Mouse (Mus musculus): Measurements from ENCODE around the gene Pax7. TPM values are rescaled to one million over a fixed set of nuclear protein-coding genes. Genes with fewer than 3 reads are reported as not detected.

Gene Pax7
- 2.6 and 3.6 TPM in 2 replicates for total RNA-seq (2014; rRNA removed)
- 0.30 and 0.41 TPM in 2 replicates for polyA plus RNA-seq (2015; fragmentation: Nextera tagmentation; extraction: Ambion mirVana)

DNA sequence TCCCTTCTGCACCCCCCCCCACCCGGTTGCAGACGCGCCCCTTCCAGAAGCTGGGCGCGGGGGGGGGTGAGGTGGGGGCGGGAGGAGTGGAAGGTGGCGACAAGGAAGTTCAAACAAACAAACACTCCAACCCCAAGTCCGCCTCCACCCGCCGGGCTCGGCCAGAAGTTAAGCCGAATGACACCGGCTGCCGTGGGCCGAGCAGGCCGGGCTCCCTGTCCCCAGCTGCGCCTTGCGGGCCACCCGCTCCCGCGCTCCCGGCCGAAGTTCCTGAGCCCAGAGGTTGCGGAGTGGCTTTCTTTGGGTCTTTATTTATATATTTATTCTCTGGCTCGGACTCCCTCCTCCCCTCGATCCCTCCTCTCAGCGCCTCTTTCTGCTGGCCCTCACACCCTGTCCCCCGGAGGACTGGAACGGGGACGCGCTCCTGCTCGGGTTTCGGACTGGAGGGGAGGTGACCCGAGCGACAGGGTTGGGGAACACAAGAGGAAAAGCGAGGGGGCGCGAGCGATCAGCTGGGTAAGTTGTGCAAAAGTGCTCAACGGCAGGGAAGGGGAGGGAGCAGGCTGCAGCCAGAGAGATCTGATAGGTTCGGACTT lies at the start of gene Pax7:
TSS of gene Pax7 (minus strand) at position 493 of the 599 bp plus-strand sequence.
- H3K27me3 ChIP-seq (ENCODE audit: insufficient read depth, low read length): peaks cover 69% of the 10 kb centered on the region
- peak within 1 kb of the TSS; percentile 42 for H3K4me2 ChIP-seq (ENCODE audit: low read depth, low read length)
- TF ChIP-seq CTCF (IDR thresholded peaks at IDR 0.05; ENCODE audit: low read depth): no peak
- H3K36me3 ChIP-seq (ENCODE audit: insufficient read depth, low read length): no peaks in the 10 kb centered on the region
- no peaks in the 10 kb centered on the region for H3K9me3 ChIP-seq (ENCODE audit: low read length)
- under 1% methylated on average over 36 of the region's 41 CpGs for WGBS
- H3K9ac ChIP-seq (replicated peaks; ENCODE audit: low read length): no peak within 1 kb of the TSS
- peak within 1 kb of the TSS; percentile 23 for H3K4me3 ChIP-seq (ENCODE audit: low read length)
- ATAC-seq: no peak
- no peaks in the 10 kb centered on the region for H3K4me1 ChIP-seq (ENCODE audit: insufficient read depth, low read length)
- no peak for DNase-seq (ENCODE audit: low spot score)
- H3K27ac ChIP-seq: no peak within 1 kb of the TSS

DNA sequence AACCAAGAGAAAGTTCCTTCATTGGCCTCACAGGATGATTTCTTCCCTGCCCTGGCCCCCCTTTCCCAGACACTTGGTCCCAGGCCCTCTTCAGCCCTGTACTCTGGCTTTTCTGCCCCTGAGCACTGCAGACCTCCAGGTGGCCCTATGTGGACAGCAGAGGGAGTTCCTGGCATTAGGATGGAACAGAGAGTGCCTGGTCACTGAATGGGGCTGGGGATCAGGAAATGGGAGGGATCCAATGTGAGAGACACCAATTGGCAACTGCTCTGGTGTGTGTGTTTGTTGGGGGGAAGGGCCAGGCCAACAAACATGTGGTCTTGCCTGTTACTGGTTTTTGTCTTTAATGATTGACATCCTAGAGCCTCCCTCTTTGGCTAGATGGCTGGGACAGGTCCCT lies 48.5 kb upstream of the Pax7 start:
- Histone ChIP-seq H3K9ac (replicated peaks; ENCODE audit: low read length) (no peak overlapping the region), H3K9me3 (ENCODE audit: low read length) (no peaks in the 10 kb centered on the region), H3K4me1 (ENCODE audit: insufficient read depth, low read length) (no peaks in the 10 kb centered on the region), H3K4me3 (ENCODE audit: low read length) (no peak overlapping the region), H3K4me2 (ENCODE audit: low read depth, low read length) (no peak overlapping the region), H3K27me3 (ENCODE audit: insufficient read depth, low read length) (no peaks in the 10 kb centered on the region), H3K27ac (no peak overlapping the region), H3K36me3 (ENCODE audit: insufficient read depth, low read length) (no peaks in the 10 kb centered on the region)
- TF ChIP-seq CTCF (IDR thresholded peaks at IDR 0.05; ENCODE audit: low read depth): peak; percentile 43
- ATAC-seq: peak; percentile 40; the same call in 1 of the 2 replicates
- DNase-seq (ENCODE audit: low spot score): no peak

DNA sequence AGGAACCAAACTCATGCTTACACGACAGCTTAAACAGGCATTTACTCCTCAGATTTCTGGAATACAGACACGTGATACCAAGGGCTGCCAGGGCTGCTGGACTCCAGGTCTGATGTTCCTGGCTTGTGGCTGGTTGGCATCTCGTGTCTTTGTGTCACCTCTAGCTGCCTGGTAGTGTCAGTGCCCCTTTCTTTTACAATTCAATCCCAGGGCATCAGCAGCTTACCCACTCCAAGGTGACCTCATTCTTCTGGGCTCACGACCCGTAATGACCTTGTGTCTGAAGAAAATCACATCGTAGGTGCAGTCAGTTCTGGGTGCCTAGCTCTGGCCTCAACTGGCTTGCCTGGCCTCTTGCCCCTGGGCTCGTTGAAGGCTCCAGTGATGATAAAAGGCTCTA lies 46.0 kb upstream of the Pax7 start:
- Histone ChIP-seq H3K9me3 (ENCODE audit: low read length) (no peaks in the 10 kb centered on the region), H3K9ac (replicated peaks; ENCODE audit: low read length) (no peak overlapping the region), H3K36me3 (ENCODE audit: insufficient read depth, low read length) (no peaks in the 10 kb centered on the region), H3K4me3 (ENCODE audit: low read length) (no peak overlapping the region), H3K4me1 (ENCODE audit: insufficient read depth, low read length) (no peaks in the 10 kb centered on the region), H3K4me2 (ENCODE audit: low read depth, low read length) (no peak overlapping the region), H3K27ac (no peak overlapping the region), H3K27me3 (ENCODE audit: insufficient read depth, low read length) (no peaks in the 10 kb centered on the region)
- DNase-seq (ENCODE audit: low spot score): no peak
- TF ChIP-seq CTCF (IDR thresholded peaks at IDR 0.05; ENCODE audit: low read depth): no peak
- ATAC-seq: no peak
- WGBS: 74% methylated on average over 7 of the region's 7 CpGs

DNA sequence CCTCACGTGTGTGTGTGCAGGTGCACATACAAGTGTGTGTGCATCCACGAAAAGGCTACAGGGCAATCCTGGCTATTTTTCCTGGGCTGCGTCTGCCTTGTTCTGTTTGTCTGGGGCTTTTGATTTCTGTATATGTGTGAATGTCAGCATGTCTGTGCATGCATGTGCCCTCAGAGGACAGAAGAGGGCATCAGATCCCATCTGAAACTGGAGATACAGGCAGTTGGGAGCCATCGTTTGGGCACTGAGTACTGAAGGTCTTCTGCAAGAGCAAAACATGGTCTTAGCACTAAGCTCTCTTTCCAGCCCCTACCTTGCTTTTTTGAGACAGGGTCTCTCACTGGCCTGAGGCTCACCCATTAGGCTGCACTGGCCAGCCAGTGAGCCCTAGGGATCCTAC lies 45.1 kb upstream of the Pax7 start:
- WGBS: 70% methylated on average over 4 of the region's 4 CpGs
- Histone ChIP-seq H3K4me1 (ENCODE audit: insufficient read depth, low read length) (no peaks in the 10 kb centered on the region), H3K27ac (no peak overlapping the region), H3K4me2 (ENCODE audit: low read depth, low read length) (no peak overlapping the region), H3K4me3 (ENCODE audit: low read length) (no peak overlapping the region), H3K9ac (replicated peaks; ENCODE audit: low read length) (no peak overlapping the region), H3K9me3 (ENCODE audit: low read length) (no peaks in the 10 kb centered on the region), H3K27me3 (ENCODE audit: insufficient read depth, low read length) (no peaks in the 10 kb centered on the region), H3K36me3 (ENCODE audit: insufficient read depth, low read length) (no peaks in the 10 kb centered on the region)
- peak; percentile 78 for TF ChIP-seq CTCF (IDR thresholded peaks at IDR 0.05; ENCODE audit: low read depth)
- ATAC-seq (no peak), DNase-seq (ENCODE audit: low spot score) (peak; percentile 79)

DNA sequence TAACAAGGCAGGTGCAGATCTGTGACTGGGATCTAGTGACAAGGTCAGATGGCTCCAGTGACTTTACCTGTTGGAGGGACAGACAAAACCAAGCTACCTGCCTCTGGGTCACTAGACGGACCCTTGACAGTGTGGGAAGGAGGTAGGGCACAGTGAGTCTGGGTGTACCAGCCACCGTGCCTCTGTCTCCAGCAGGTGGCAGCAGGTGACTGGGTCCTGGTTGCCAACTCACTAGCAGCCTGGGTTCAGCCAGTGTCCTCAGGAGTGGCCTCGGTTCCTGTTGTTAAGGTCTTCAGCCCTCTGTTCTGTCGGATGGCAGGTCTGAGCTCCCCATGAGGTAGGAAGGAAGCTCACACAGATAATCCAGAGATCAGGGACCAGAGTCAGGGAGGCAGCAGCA lies 43.9 kb upstream of the Pax7 start:
- no peak overlapping the region for H3K27ac ChIP-seq
- peak; percentile 83 for ATAC-seq
- H3K9ac ChIP-seq (replicated peaks; ENCODE audit: low read length): no peak overlapping the region
- WGBS: 9% methylated on average over 4 of the region's 4 CpGs
- H3K36me3 ChIP-seq (ENCODE audit: insufficient read depth, low read length): no peaks in the 10 kb centered on the region
- no peaks in the 10 kb centered on the region for H3K27me3 ChIP-seq (ENCODE audit: insufficient read depth, low read length)
- H3K4me1 ChIP-seq (ENCODE audit: insufficient read depth, low read length): no peaks in the 10 kb centered on the region
- peak; percentile 88 for DNase-seq (ENCODE audit: low spot score)
- H3K4me3 ChIP-seq (ENCODE audit: low read length): no peak overlapping the region
- no peak overlapping the region for H3K4me2 ChIP-seq (ENCODE audit: low read depth, low read length)
- H3K9me3 ChIP-seq (ENCODE audit: low read length): no peaks in the 10 kb centered on the region
- TF ChIP-seq CTCF (IDR thresholded peaks at IDR 0.05; ENCODE audit: low read depth): peak; percentile 99

DNA sequence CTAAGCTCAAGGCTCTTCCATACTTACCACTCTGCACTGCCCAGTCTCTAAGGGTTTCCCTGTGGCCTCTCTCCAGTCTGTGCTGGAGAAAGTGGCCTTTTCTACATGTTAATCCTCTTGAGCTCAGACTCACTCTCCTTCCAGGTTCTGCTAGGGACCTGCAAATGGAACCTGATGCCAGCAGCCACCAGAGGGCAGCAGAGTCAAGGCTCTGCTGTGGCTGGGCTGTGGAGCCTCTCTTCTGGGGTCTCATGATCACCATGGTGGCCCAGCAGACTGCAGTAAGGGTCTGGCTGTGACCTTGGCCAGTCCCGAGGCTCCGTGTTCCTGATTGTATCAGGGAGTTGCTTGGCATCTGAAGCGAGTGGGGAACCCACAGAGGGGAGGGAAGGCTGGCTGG lies 39.3 kb upstream of the Pax7 start:
- TF ChIP-seq CTCF (IDR thresholded peaks at IDR 0.05; ENCODE audit: low read depth): peak; percentile 99
- H3K4me2 ChIP-seq (ENCODE audit: low read depth, low read length): no peak overlapping the region
- no peak overlapping the region for H3K4me3 ChIP-seq (ENCODE audit: low read length)
- 0% methylated on average over 3 of the region's 3 CpGs for WGBS
- H3K36me3 ChIP-seq (ENCODE audit: insufficient read depth, low read length): no peaks in the 10 kb centered on the region
- H3K4me1 ChIP-seq (ENCODE audit: insufficient read depth, low read length): no peaks in the 10 kb centered on the region
- no peaks in the 10 kb centered on the region for H3K9me3 ChIP-seq (ENCODE audit: low read length)
- peak; percentile 92 for DNase-seq (ENCODE audit: low spot score)
- H3K27ac ChIP-seq: no peak overlapping the region
- peak; percentile 67 for ATAC-seq
- no peaks in the 10 kb centered on the region for H3K27me3 ChIP-seq (ENCODE audit: insufficient read depth, low read length)
- no peak overlapping the region for H3K9ac ChIP-seq (replicated peaks; ENCODE audit: low read length)

DNA sequence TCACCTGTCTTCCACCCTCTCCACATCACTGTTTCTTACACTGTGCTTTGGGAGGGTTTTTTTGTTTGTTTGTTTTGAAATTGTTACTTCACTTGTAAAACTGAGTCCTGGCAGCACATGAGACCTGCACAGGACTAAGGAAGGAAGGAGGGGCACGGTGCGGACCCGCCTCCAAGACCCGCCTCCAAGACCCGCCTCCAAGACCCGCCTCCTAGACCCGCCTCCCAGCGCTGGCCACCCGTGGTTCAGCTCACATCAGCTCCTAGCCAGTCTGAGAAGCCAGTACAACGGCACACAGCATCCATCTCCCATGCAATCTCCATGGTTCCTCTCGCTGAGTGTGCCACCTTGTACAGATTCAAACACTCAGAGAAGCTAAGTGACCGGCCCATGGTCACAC lies 38.4 kb upstream of the Pax7 start:
- H3K9me3 ChIP-seq (ENCODE audit: low read length): no peaks in the 10 kb centered on the region
- H3K36me3 ChIP-seq (ENCODE audit: insufficient read depth, low read length): no peaks in the 10 kb centered on the region
- TF ChIP-seq CTCF (IDR thresholded peaks at IDR 0.05; ENCODE audit: low read depth): no peak
- peak; percentile 54; the same call in 1 of the 2 replicates for ATAC-seq
- no peak overlapping the region for H3K4me3 ChIP-seq (ENCODE audit: low read length)
- 18% methylated on average over 12 of the region's 12 CpGs for WGBS
- no peaks in the 10 kb centered on the region for H3K27me3 ChIP-seq (ENCODE audit: insufficient read depth, low read length)
- no peak overlapping the region for H3K27ac ChIP-seq
- no peaks in the 10 kb centered on the region for H3K4me1 ChIP-seq (ENCODE audit: insufficient read depth, low read length)
- H3K9ac ChIP-seq (replicated peaks; ENCODE audit: low read length): no peak overlapping the region
- H3K4me2 ChIP-seq (ENCODE audit: low read depth, low read length): no peak overlapping the region
- DNase-seq (ENCODE audit: low spot score): peak; percentile 20

All from hindbrain, postnatal 0 days (tissue).